Mouse (Mus musculus) kidney, adult 8-10 months (tissue): Measurements from ENCODE around the gene Carm1.
"Not testable (repeated sequence)": the region's sequence is repeated elsewhere in the genome, so short reads cannot be mapped to it uniquely, and the experiment has no call there.

ENCODE experiments used
- DNase-seq, 2 experiments: peaks; one replicate each; pipeline ENCODE4 v3.0.0; 2022

Carm1 gene

DNA sequence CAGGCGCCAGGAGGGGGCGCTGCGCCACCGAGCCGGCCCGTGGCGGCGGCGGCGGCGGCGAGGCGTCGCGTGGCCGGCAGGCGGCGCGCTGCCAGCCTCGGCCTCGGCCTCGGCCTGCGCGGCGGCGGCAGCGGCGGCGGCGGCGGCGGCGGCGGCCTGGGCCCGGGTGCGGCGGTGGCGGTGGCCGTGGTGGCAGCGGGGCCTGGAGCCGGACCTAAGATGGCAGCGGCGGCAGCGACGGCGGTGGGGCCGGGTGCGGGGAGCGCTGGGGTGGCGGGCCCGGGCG lies at the start of gene Carm1:
Carm1 (plus strand) TSS at position 106 of the 286 bp plus-strand sequence.
- DNase-seq: peak in 1 of 2 experiments; percentile 55

GRCm38 (mm10) chr9:21497050-21497542 lies 49.6 kb upstream of the Carm1 start:
- DNase-seq: no peak

DNA sequence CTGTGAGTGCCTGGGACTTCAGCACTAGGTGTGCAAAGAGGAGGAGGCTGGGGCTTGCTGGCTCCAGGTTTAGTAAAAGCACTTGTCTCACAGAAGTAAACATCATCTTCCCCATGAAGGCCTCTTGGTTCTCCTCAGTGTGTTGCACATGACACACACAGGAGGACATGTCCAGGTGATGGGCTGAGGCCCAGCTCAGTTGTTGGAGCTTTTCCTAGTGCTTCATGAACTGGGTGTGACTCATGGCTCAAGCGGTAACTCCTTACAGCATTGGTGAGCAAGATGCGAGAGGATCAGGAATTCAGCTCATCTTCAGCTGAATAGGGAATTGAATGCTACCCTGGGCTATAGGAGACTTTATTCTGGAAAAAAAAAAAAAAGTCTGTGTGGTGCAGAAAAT lies 49.0 kb upstream of the Carm1 start:
- no peak for DNase-seq

DNA sequence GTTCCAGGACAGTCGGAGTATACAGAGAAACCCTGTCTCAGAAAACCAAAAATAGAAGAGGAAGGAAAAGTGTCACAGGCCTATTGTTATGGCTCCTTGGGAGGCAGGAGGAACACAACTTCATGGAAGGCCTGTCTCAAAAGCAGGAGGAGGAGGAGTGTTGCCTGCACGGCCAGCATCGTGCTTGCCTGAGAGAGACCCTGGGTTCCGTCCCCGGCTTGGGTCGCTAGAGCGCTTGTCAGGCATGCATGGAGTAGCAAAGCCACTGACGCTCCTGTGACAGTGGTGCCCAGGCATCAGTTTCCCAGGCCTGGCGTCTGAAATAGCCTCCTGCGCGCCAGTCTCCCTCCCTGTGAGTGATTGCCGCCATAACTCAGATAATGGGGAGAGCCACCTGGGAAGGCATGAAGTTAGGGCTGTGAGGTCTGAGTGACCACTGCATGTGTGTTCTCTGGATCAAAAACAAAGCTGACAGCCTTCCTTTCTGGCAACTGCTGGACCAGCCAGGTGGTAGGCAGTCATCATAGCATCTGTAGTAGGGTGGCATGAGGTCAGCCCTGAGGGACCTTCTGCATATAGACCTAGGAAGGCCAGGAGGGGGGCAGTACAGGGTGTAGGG lies 48.3 kb upstream of the Carm1 start:
- DNase-seq: no peak

GRCm38 (mm10) chr9:21503352-21503751 lies 43.3 kb upstream of the Carm1 start:
- no peak for DNase-seq

- DNase-seq: no peak
Measured at GRCm38 (mm10) chr9:21505767-21506166, 40.9 kb upstream of the Carm1 start.

- DNase-seq: no peak
Measured at GRCm38 (mm10) chr9:21507753-21508430, 38.8 kb upstream of the Carm1 start.

- peak in 1 of 2 experiments; percentile 21 for DNase-seq
Measured at GRCm38 (mm10) chr9:21508871-21509404, 37.8 kb upstream of the Carm1 start.

GRCm38 (mm10) chr9:21509772-21510688 lies 36.7 kb upstream of the Carm1 start, which contains the start of gene Tmed1:
Gene Tmed1, minus strand, starts transcription at chr9:21510252.
- peak; percentile 96 to 97 for DNase-seq

DNA sequence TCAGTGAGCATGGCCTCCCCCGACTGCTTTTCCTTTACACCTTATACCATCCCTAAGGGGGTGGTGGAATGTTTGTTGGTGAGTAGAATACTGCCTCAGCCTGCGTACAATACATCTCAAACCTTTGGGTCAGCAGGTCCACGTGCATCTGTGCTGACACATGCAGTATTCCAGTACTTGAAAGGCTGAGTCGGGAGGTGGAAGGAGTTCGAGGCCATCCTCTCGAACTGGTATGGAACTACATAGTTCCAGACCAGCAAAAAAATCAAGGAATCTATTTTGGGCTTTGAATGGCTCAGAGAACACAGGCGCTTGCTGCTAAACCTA lies 36.0 kb upstream of the Carm1 start:
- DNase-seq: no peak

- DNase-seq: no peak
Measured at GRCm38 (mm10) chr9:21511052-21511451, 35.6 kb upstream of the Carm1 start.

- DNase-seq: no peak
Measured at GRCm38 (mm10) chr9:21513466-21513865, 33.2 kb upstream of the Carm1 start.

DNA sequence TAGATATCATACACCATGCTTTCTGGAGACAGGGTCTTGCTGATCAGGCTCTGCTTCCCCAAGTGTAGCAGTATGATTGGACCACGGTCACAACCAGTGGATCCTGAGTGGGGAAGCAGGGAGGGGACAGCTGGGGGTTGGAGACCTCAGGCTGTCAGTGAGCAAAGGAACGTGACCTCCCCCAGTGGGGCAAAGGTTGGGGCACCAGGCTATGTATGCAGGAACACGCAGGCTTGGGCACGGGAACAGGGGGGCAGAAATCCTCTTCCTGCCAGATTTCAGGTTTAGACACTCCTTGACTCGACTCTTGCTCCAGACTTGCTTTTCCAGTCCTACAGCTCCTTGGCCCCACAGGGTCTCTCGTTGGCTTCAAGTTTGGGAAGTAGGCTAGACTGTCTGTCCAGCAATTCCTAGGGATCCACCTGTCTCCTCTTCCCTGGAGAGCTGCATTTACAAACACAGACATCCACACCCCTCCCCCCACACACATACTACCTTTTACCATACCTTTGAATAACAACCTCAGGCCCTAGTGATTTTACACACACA lies 28.7 kb upstream of the Carm1 start:
- no peak for DNase-seq

DNA sequence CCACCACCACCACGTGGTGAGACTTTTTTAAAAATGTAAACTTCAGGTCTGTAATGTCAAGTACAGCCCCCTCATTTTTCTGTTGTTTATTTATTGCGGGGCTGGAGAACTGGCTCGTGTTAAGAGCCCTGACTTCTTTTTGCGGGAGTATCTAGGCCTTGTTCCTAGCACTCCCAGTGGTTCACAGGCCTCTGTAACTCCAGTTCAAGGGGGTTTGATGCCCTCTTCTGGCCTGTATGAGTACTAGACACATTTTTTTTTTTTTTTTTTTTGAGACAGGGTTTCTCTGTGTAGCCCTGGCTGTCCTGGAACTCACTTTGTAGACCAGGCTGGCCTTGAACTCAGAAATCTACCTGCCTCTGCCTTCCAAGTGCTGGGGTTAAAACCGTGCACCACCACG lies 28.0 kb upstream of the Carm1 start:
- DNase-seq: not testable (repeated sequence)

- no peak for DNase-seq
Measured at GRCm38 (mm10) chr9:21525142-21525936, 21.4 kb upstream of the Carm1 start.

DNA sequence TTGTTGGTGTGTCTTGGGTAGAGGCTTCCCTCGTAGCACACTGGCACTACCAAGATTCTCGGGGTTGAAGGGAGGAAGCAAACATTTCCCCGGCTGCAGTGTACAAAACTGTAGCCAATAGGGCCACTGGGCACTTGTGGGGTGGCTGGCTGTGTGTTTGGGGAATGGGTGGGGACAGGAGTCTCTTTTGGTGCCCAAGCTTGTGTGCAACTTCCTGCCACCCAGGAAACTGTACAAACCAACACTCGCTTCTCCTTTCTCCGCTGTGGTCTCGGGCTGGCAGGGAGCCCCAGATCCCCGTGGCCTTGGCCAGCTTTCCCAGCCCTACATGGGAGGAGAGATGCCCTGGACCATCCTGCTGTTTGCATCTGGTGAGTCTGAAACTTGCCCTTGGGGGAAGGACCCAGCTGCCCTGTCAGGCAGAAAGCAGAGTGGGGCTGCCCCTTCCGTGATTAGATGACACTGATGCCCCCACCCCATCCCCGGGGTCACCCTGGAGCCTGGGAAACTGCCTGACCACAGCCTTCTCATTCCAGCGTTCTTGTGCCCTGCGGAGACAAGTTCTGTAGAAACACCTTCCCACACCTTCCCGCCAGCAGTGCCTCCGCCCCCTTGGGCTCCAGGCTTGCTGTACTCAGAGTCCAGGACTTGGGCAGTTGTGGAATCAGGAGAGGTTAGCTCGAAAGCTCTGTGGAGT lies 20.6 kb upstream of the Carm1 start, which contains the start of gene AB124611:
AB124611 (plus strand) TSS at position 240 of the 697 bp plus-strand sequence.
- DNase-seq: no peak

GRCm38 (mm10) chr9:21526634-21526944 lies 20.1 kb upstream of the Carm1 start:
- DNase-seq: no peak

DNA sequence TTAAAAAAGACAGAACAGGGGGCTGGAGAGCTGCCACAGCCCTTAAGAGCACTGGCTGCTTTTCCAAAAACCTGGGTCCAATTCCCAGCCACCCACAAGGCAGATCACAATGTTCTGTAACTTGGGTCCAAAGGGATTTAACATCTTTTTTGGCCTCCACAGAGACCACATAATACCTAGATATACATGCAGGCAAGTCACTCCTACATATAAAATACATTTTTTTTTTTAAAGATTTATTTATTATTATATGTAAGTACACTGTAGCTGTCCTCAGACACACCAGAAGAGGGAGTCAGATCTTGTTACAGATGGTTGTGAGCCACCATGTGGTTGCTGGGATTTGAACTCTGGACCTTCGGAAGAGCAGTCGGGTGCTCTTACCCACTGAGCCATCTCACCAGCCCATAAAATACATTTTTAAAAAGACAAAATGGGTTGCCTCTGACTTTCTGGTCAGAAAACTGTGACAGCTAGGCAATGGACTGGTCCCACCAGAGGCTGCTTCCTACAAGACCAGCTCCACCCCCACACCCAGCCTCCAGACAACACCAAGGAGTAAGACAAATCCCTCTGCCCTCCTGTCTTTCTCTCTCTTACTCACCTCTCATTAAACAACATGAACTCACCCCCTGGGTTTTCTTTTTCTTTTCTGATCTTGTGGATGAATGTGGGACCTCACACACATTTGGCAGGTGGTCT lies 19.4 kb upstream of the Carm1 start:
- DNase-seq: no peak

DNA sequence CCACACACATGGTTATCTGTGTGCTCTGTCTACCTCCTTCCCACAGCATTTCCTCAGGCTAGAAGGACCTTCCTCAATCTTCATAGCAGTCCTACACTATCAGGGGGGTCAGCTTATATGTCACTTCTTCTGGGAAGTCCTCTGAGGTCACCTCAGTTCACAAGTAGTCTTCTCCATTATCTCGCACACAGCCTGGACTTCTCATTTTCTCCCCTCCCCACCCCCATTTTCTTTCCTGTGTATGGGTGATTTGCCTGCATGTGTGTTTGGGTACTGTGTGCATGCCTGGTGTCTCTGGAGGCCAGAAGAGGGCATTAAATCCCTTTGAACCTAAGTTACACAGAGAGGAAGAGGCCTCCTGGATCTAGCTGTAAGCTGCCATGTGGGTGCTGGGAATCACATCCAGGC lies 18.8 kb upstream of the Carm1 start:
- no peak for DNase-seq

DNA sequence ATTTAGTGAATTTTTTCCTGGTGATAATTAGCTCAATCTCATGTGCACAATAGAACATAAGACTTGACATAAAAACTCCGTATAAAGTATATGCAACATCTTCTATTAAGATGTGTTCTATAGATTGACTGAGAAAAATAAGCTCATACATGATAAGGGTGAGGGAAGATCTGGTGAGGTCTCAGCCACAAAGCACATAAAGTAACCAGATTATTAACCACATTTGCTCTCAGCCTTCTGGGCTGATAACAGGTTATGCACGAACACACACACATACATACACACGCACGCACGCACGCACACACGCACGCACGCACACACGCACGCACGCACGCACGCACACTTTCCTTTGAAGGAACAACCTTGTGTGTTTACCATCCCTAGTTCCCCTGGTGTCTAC lies 10.2 kb upstream of the Carm1 start:
- DNase-seq: no peak

DNA sequence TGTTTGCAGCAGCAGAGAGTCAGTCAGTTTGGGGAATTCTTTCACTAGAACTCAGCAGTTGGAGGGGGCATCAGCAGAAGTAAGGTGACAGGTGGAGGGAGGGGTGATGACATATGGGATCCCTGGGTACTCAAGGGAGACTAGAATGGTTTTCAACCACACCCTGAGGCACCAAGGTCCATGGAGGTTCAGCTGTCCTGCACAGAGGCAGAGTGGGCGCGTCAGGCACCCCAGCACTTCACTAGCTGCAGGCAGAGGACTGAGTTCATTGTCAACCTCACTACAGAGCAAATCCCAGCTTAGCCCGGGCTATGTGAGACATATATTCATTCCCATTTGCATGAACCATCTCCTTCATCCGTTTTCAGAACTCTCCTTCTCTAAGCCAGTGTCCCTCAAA lies 9.7 kb upstream of the Carm1 start:
- no peak for DNase-seq
